Mouse (Mus musculus) MEL (cell line): ENCODE measurements around the gene Ndrg3. TPM values are rescaled to one million over a fixed set of nuclear protein-coding genes. Genes with fewer than 3 reads are reported as not detected.

Experiments used
- DNase-seq: peaks from one replicate; pipeline ENCODE4 v3.0.0; 2011; ENCODE audit warnings: low read depth, low spot score
- H3K27ac ChIP-seq: 2 replicates; pipeline ENCODE4 v1.5.1; 2012; ENCODE audit warnings: low read depth, mild to moderate bottlenecking, control low read depth, low read length, moderate library complexity; ENCODE audit not compliant: control insufficient read depth
- H3K27me3 ChIP-seq, 2 experiments: fragments of 150-350 bp in 1 of 2; sonication (generic) in 1 of 2; 2 replicates each; pipeline ENCODE4 v1.6.1; 2012; ENCODE audit warnings: low read length in 2 of 2, mild to moderate bottlenecking in 2 of 2, improper control_type of control experiment in 1 of 2, moderate library complexity in 1 of 2; ENCODE audit not compliant: insufficient read depth in 2 of 2, control insufficient read depth in 1 of 2
- H3K36me3 ChIP-seq, 2 experiments: 2 replicates each; pipeline ENCODE4 v1.6.1; 2012 to 2014; ENCODE audit warnings: low read length in 2 of 2, improper control_type of control experiment in 1 of 2, inconsistent platforms in 1 of 2, mild to moderate bottlenecking in 1 of 2; ENCODE audit not compliant: insufficient read depth in 2 of 2, control insufficient read depth in 1 of 2
- H3K4me1 ChIP-seq, 2 experiments: fragments of 150-350 bp in 1 of 2; sonication (generic) in 1 of 2; 2 replicates each; pipeline ENCODE4 v1.6.1; 2012; ENCODE audit warnings: low read length in 2 of 2, improper control_type of control experiment in 1 of 2, mild to moderate bottlenecking in 1 of 2; ENCODE audit not compliant: insufficient read depth in 2 of 2, control insufficient read depth in 1 of 2
- H3K4me3 ChIP-seq, 2 experiments: fragments of 150-350 bp in 1 of 2; sonication (generic) in 1 of 2; 2 replicates each; pipeline ENCODE4 v1.5.1; 2012; ENCODE audit warnings: low read depth in 2 of 2, low read length in 2 of 2, mild to moderate bottlenecking in 2 of 2, moderate library complexity in 2 of 2, control low read depth in 1 of 2, improper control_type of control experiment in 1 of 2; ENCODE audit not compliant: control insufficient read depth in 1 of 2, insufficient read depth in 1 of 2
- H3K79me2 ChIP-seq: 2 replicates; pipeline ENCODE4 v1.6.1; 2012; ENCODE audit warnings: mild to moderate bottlenecking, low read length, moderate library complexity; ENCODE audit not compliant: control insufficient read depth, poor library complexity, insufficient read depth
- H3K9ac ChIP-seq: 2 replicates; pipeline ENCODE4 v1.6.1; 2012; ENCODE audit warnings: low read depth, mild to moderate bottlenecking, control low read depth, low read length, moderate library complexity; ENCODE audit not compliant: control insufficient read depth, poor library complexity, severe bottlenecking
- H3K9me3 ChIP-seq: fragments of 150-350 bp; sonication (generic); replicated peaks from 2 replicates; pipeline ENCODE4 v1.6.1; 2012; ENCODE audit warnings: mild to moderate bottlenecking, low read length, improper control_type of control experiment, moderate library complexity; ENCODE audit not compliant: insufficient read depth
- E2F4 ChIP-seq: IDR thresholded peaks from 2 replicates; pipeline ENCODE4 v1.6.1; 2011; ENCODE audit warnings: low read depth, low read length, improper control_type of control experiment, borderline replicate concordance
- EP300 ChIP-seq, 2 experiments: IDR thresholded peaks; 2 replicates each; pipeline ENCODE4 v1.6.1; 2011; ENCODE audit warnings: improper control_type of control experiment in 2 of 2, low read length in 2 of 2, low read depth in 1 of 2, mild to moderate bottlenecking in 1 of 2
- GATA1 ChIP-seq: IDR thresholded peaks from 2 replicates; pipeline ENCODE4 v1.6.1; 2011; ENCODE audit warnings: low read depth, low read length, improper control_type of control experiment
- JUND ChIP-seq: IDR thresholded peaks from 2 replicates; pipeline ENCODE4 v1.6.1; 2011; ENCODE audit warnings: low read depth, mild to moderate bottlenecking, improper control_type of control experiment, low read length
- MAFK ChIP-seq: IDR thresholded peaks from 2 replicates; pipeline ENCODE4 v1.6.1; 2011; ENCODE audit warnings: low read depth, mild to moderate bottlenecking, low read length, improper control_type of control experiment, borderline replicate concordance
- MAX ChIP-seq: IDR thresholded peaks from 2 replicates; pipeline ENCODE4 v1.6.1; 2011; ENCODE audit warnings: low read length, improper control_type of control experiment
- MEF2A ChIP-seq: IDR thresholded peaks from 2 replicates; pipeline ENCODE4 v1.6.1; 2014; ENCODE audit warnings: low read depth, mild to moderate bottlenecking, inconsistent platforms, low read length, improper control_type of control experiment; ENCODE audit not compliant: poor library complexity, insufficient replicate concordance, severe bottlenecking; ENCODE audit errors: extremely low read depth
- MYB ChIP-seq: IDR thresholded peaks from 2 replicates; pipeline ENCODE4 v1.6.1; 2011; ENCODE audit warnings: mild to moderate bottlenecking, low read depth, low read length, improper control_type of control experiment
- NELFE ChIP-seq: IDR thresholded peaks from 2 replicates; pipeline ENCODE4 v1.6.1; 2011; ENCODE audit warnings: low read depth, low read length, improper control_type of control experiment
- POLR2AphosphoS5 ChIP-seq: IDR thresholded peaks from 2 replicates; pipeline ENCODE4 v1.6.1; 2012; ENCODE audit warnings: low read depth, borderline replicate concordance, mild to moderate bottlenecking, inconsistent platforms, low read length, moderate library complexity, mixed read lengths
- RAD21 ChIP-seq: IDR thresholded peaks from 2 replicates; pipeline ENCODE4 v1.6.1; 2011; ENCODE audit warnings: mild to moderate bottlenecking, low read depth, low read length, improper control_type of control experiment
- SIN3A ChIP-seq: IDR thresholded peaks from 2 replicates; pipeline ENCODE4 v1.6.1; 2012; ENCODE audit warnings: low read length, improper control_type of control experiment, inconsistent platforms
- TCF12 ChIP-seq: IDR thresholded peaks from 2 replicates; pipeline ENCODE4 v1.6.1; 2014; ENCODE audit warnings: low read depth, mild to moderate bottlenecking, inconsistent platforms, low read length, improper control_type of control experiment, moderate library complexity
- UBTF ChIP-seq: IDR thresholded peaks from 2 replicates; pipeline ENCODE4 v1.6.1; 2012; ENCODE audit warnings: low read depth, mild to moderate bottlenecking, inconsistent platforms, low read length, improper control_type of control experiment, moderate library complexity, borderline replicate concordance; ENCODE audit not compliant: insufficient read depth
- USF1 ChIP-seq: IDR thresholded peaks from 2 replicates; pipeline ENCODE4 v1.6.1; 2014; ENCODE audit warnings: low read depth, mild to moderate bottlenecking, inconsistent platforms, low read length, improper control_type of control experiment, moderate library complexity
- ZNF384 ChIP-seq: IDR thresholded peaks from 2 replicates; pipeline ENCODE4 v1.6.1; 2012; ENCODE audit warnings: low read depth, mild to moderate bottlenecking, inconsistent platforms, low read length, improper control_type of control experiment
- polyA plus RNA-seq, 2 experiments: library from polyadenylated mRNA; stranded (reverse) in 1 of 2; unstranded in 1 of 2; fragments of >175 nt in 1 of 2; fragments of >200 nt in 1 of 2; gene quantifications; 2 replicates each; pipeline versions ENCODE4 v1.2.1 to v1.2.4; 2012; ENCODE audit warnings: low replicate concordance in 2 of 2, low read depth in 1 of 2; ENCODE audit not compliant: insufficient read length in 2 of 2, insufficient read depth in 1 of 2, missing spikeins in 1 of 2
- total RNA-seq: library from RNA; depleted of rRNA; stranded (reverse); fragments of 300-350 nt; gene quantifications from 2 replicates; pipeline ENCODE4 v1.2.3, GENCODE M21; 2012

Gene Ndrg3
- total and polyA plus RNA-seq, 3 experiments = 19.0 to 39.6 TPM; not detected in 1

GRCm38 (mm10) chr2:156967388-156967787, 24.5 kb downstream of the Ndrg3 start:
- Histone ChIP-seq H3K27ac (no peak overlapping the region), H3K4me3 (no peak overlapping the region), H3K27me3 (no peaks in the 10 kb centered on the region), H3K36me3 (no peaks in the 10 kb centered on the region; a peak in 1 of 4 replicates), H3K9me3 (no peaks in the 10 kb centered on the region), H3K9ac (no peak overlapping the region)
- DNase-seq = no peak
- TF ChIP-seq MAFK = no peak
- TF ChIP-seq MEF2A = no peak
- no peak for TF ChIP-seq NELFE
- TF ChIP-seq JUND = no peak
- TF ChIP-seq POLR2AphosphoS5 = no peak
- no peak for TF ChIP-seq TCF12
- no peak for TF ChIP-seq SIN3A
- no peak for TF ChIP-seq RAD21
- TF ChIP-seq MYB = no peak
- no peak for TF ChIP-seq GATA1
- no peak for TF ChIP-seq UBTF
- TF ChIP-seq MAX = no peak
- TF ChIP-seq USF1 = no peak
- TF ChIP-seq E2F4 = no peak
- TF ChIP-seq EP300 (IDR thresholded peaks at IDR 0.05; ENCODE audit: low read depth in 1 of 2, low read length in 2 of 2) = no peak
- TF ChIP-seq, all 39 proteins: peak for 0
- Histone ChIP-seq H3K79me2 (no peaks in the 10 kb centered on the region), H3K4me1 (no peaks in the 10 kb centered on the region)

DNA sequence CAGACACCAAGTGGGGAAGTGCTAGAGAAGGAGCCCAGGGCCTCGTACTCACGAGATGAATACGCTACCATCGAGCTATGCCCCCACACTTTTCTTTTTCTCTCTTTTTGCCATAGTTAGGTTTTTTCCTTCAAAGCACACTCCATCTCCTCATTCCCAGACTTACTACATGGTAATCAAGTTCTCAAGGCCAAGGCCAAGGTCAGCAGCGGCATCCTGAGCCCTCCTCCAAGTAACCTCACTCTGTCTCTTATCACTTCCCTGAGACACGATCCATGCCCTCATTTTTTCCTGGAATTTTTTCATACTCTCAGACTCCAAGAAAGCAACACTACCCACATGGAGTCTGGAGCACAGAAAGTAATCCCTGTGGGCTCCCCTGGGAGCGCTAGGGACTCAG, 28.0 kb downstream of the Ndrg3 start:
- TF ChIP-seq ZNF384 = no peak
- H3K79me2 ChIP-seq = no peaks in the 10 kb centered on the region
- H3K36me3 ChIP-seq = no peaks in the 10 kb centered on the region; a peak in 1 of 4 replicates
- DNase-seq = no peak
- no peak overlapping the region for H3K27ac ChIP-seq
- no peaks in the 10 kb centered on the region for H3K9me3 ChIP-seq
- H3K4me3 ChIP-seq = no peak overlapping the region
- H3K4me1 ChIP-seq = no peaks in the 10 kb centered on the region
- no peak overlapping the region for H3K9ac ChIP-seq
- no peaks in the 10 kb centered on the region for H3K27me3 ChIP-seq
